Mouse (Mus musculus) MEL (cell line): ENCODE data around the gene Lsm6. TPM values are rescaled to one million over a fixed set of nuclear protein-coding genes. Genes with fewer than 3 reads are reported as not detected.

Experiments used
- DNase-seq: peaks from one replicate; pipeline ENCODE4 v3.0.0; 2011; ENCODE audit warnings: low read depth, low spot score
- H3K27ac ChIP-seq: 2 replicates; pipeline ENCODE4 v1.5.1; 2012; ENCODE audit warnings: low read depth, mild to moderate bottlenecking, control low read depth, low read length, moderate library complexity; ENCODE audit not compliant: control insufficient read depth
- H3K27me3 ChIP-seq, 2 experiments: fragments of 150-350 bp in 1 of 2; sonication (generic) in 1 of 2; 2 replicates each; pipeline ENCODE4 v1.6.1; 2012; ENCODE audit warnings: low read length in 2 of 2, mild to moderate bottlenecking in 2 of 2, improper control_type of control experiment in 1 of 2, moderate library complexity in 1 of 2; ENCODE audit not compliant: insufficient read depth in 2 of 2, control insufficient read depth in 1 of 2
- H3K36me3 ChIP-seq, 2 experiments: 2 replicates each; pipeline ENCODE4 v1.6.1; 2012 to 2014; ENCODE audit warnings: low read length in 2 of 2, improper control_type of control experiment in 1 of 2, inconsistent platforms in 1 of 2, mild to moderate bottlenecking in 1 of 2; ENCODE audit not compliant: insufficient read depth in 2 of 2, control insufficient read depth in 1 of 2
- H3K4me1 ChIP-seq, 2 experiments: fragments of 150-350 bp in 1 of 2; sonication (generic) in 1 of 2; 2 replicates each; pipeline ENCODE4 v1.6.1; 2012; ENCODE audit warnings: low read length in 2 of 2, improper control_type of control experiment in 1 of 2, mild to moderate bottlenecking in 1 of 2; ENCODE audit not compliant: insufficient read depth in 2 of 2, control insufficient read depth in 1 of 2
- H3K4me3 ChIP-seq, 2 experiments: fragments of 150-350 bp in 1 of 2; sonication (generic) in 1 of 2; 2 replicates each; pipeline ENCODE4 v1.5.1; 2012; ENCODE audit warnings: low read depth in 2 of 2, low read length in 2 of 2, mild to moderate bottlenecking in 2 of 2, moderate library complexity in 2 of 2, control low read depth in 1 of 2, improper control_type of control experiment in 1 of 2; ENCODE audit not compliant: control insufficient read depth in 1 of 2, insufficient read depth in 1 of 2
- H3K79me2 ChIP-seq: 2 replicates; pipeline ENCODE4 v1.6.1; 2012; ENCODE audit warnings: mild to moderate bottlenecking, low read length, moderate library complexity; ENCODE audit not compliant: control insufficient read depth, poor library complexity, insufficient read depth
- H3K9ac ChIP-seq: 2 replicates; pipeline ENCODE4 v1.6.1; 2012; ENCODE audit warnings: low read depth, mild to moderate bottlenecking, control low read depth, low read length, moderate library complexity; ENCODE audit not compliant: control insufficient read depth, poor library complexity, severe bottlenecking
- H3K9me3 ChIP-seq: fragments of 150-350 bp; sonication (generic); replicated peaks from 2 replicates; pipeline ENCODE4 v1.6.1; 2012; ENCODE audit warnings: mild to moderate bottlenecking, low read length, improper control_type of control experiment, moderate library complexity; ENCODE audit not compliant: insufficient read depth
- BHLHE40 ChIP-seq: IDR thresholded peaks from 2 replicates; pipeline ENCODE4 v1.6.1; 2012; ENCODE audit warnings: low read depth, mild to moderate bottlenecking, inconsistent platforms, low read length, improper control_type of control experiment, borderline replicate concordance
- CHD2 ChIP-seq: IDR thresholded peaks from 2 replicates; pipeline ENCODE4 v1.6.1; 2011; ENCODE audit warnings: low read length, improper control_type of control experiment
- CTCF ChIP-seq, 3 experiments: IDR thresholded peaks in 2 of 3; conservative IDR thresholded peaks in 1 of 3; 2 replicates each; pipeline ENCODE4 v1.5.1; 2011 to 2012; ENCODE audit warnings: low read length in 3 of 3, low read depth in 2 of 3, mild to moderate bottlenecking in 2 of 3, improper control_type of control experiment in 1 of 3, inconsistent platforms in 1 of 3, mixed read lengths in 1 of 3, moderate library complexity in 1 of 3; ENCODE audit not compliant: control insufficient read depth in 1 of 3, insufficient read depth in 1 of 3, poor library complexity in 1 of 3, severe bottlenecking in 1 of 3
- E2F4 ChIP-seq: IDR thresholded peaks from 2 replicates; pipeline ENCODE4 v1.6.1; 2011; ENCODE audit warnings: low read depth, low read length, improper control_type of control experiment, borderline replicate concordance
- ETS1 ChIP-seq: IDR thresholded peaks from 2 replicates; pipeline ENCODE4 v1.6.1; 2012; ENCODE audit warnings: low read depth, mild to moderate bottlenecking, inconsistent platforms, low read length, improper control_type of control experiment, moderate library complexity
- GATA1 ChIP-seq: IDR thresholded peaks from 2 replicates; pipeline ENCODE4 v1.6.1; 2011; ENCODE audit warnings: low read depth, low read length, improper control_type of control experiment
- HCFC1 ChIP-seq: IDR thresholded peaks from 2 replicates; pipeline ENCODE4 v1.6.1; 2012; ENCODE audit warnings: low read depth, mild to moderate bottlenecking, inconsistent platforms, low read length, improper control_type of control experiment, moderate library complexity
- MAZ ChIP-seq: IDR thresholded peaks from 2 replicates; pipeline ENCODE4 v1.6.1; 2012; ENCODE audit warnings: low read depth, mild to moderate bottlenecking, inconsistent platforms, low read length, improper control_type of control experiment
- MXI1 ChIP-seq: IDR thresholded peaks from 2 replicates; pipeline ENCODE4 v1.6.1; 2011; ENCODE audit warnings: mild to moderate bottlenecking, low read depth, low read length, improper control_type of control experiment
- MYB ChIP-seq: IDR thresholded peaks from 2 replicates; pipeline ENCODE4 v1.6.1; 2011; ENCODE audit warnings: mild to moderate bottlenecking, low read depth, low read length, improper control_type of control experiment
- MYC ChIP-seq: IDR thresholded peaks from 2 replicates; pipeline ENCODE4 v1.6.1; 2011; ENCODE audit warnings: low read depth, mild to moderate bottlenecking, low read length, improper control_type of control experiment, moderate library complexity
- NRF1 ChIP-seq: IDR thresholded peaks from 2 replicates; pipeline ENCODE4 v1.6.1; 2014; ENCODE audit warnings: low read depth, mild to moderate bottlenecking, inconsistent platforms, low read length, improper control_type of control experiment, moderate library complexity; ENCODE audit not compliant: poor library complexity, insufficient read depth, severe bottlenecking
- POLR2AphosphoS2 ChIP-seq: IDR thresholded peaks from 2 replicates; pipeline ENCODE4 v1.6.1; 2011; ENCODE audit warnings: low read length, improper control_type of control experiment
- POLR2AphosphoS5 ChIP-seq: IDR thresholded peaks from 2 replicates; pipeline ENCODE4 v1.6.1; 2012; ENCODE audit warnings: low read depth, borderline replicate concordance, mild to moderate bottlenecking, inconsistent platforms, low read length, moderate library complexity, mixed read lengths
- RAD21 ChIP-seq: IDR thresholded peaks from 2 replicates; pipeline ENCODE4 v1.6.1; 2011; ENCODE audit warnings: mild to moderate bottlenecking, low read depth, low read length, improper control_type of control experiment
- RCOR1 ChIP-seq: IDR thresholded peaks from 2 replicates; pipeline ENCODE4 v1.6.1; 2012; ENCODE audit warnings: low read depth, mild to moderate bottlenecking, inconsistent platforms, low read length, improper control_type of control experiment
- TCF12 ChIP-seq: IDR thresholded peaks from 2 replicates; pipeline ENCODE4 v1.6.1; 2014; ENCODE audit warnings: low read depth, mild to moderate bottlenecking, inconsistent platforms, low read length, improper control_type of control experiment, moderate library complexity
- UBTF ChIP-seq: IDR thresholded peaks from 2 replicates; pipeline ENCODE4 v1.6.1; 2012; ENCODE audit warnings: low read depth, mild to moderate bottlenecking, inconsistent platforms, low read length, improper control_type of control experiment, moderate library complexity, borderline replicate concordance; ENCODE audit not compliant: insufficient read depth
- USF1 ChIP-seq: IDR thresholded peaks from 2 replicates; pipeline ENCODE4 v1.6.1; 2014; ENCODE audit warnings: low read depth, mild to moderate bottlenecking, inconsistent platforms, low read length, improper control_type of control experiment, moderate library complexity
- USF2 ChIP-seq, 2 experiments: IDR thresholded peaks; 2 replicates each; pipeline ENCODE4 v1.6.1; 2011 to 2012; ENCODE audit warnings: improper control_type of control experiment in 2 of 2, low read length in 2 of 2, borderline replicate concordance in 1 of 2, inconsistent platforms in 1 of 2, low read depth in 1 of 2, mild to moderate bottlenecking in 1 of 2; ENCODE audit not compliant: insufficient read depth in 1 of 2
- ZC3H11A ChIP-seq: IDR thresholded peaks from 2 replicates; pipeline ENCODE4 v1.6.1; 2012; ENCODE audit warnings: low read depth, mild to moderate bottlenecking, inconsistent platforms, low read length, improper control_type of control experiment
- ZKSCAN1 ChIP-seq: IDR thresholded peaks from 2 replicates; pipeline ENCODE4 v1.6.1; 2012; ENCODE audit warnings: low read depth, mild to moderate bottlenecking, inconsistent platforms, low read length, improper control_type of control experiment, moderate library complexity
- ZNF384 ChIP-seq: IDR thresholded peaks from 2 replicates; pipeline ENCODE4 v1.6.1; 2012; ENCODE audit warnings: low read depth, mild to moderate bottlenecking, inconsistent platforms, low read length, improper control_type of control experiment
- polyA plus RNA-seq, 2 experiments: library from polyadenylated mRNA; stranded (reverse) in 1 of 2; unstranded in 1 of 2; fragments of >175 nt in 1 of 2; fragments of >200 nt in 1 of 2; gene quantifications; 2 replicates each; pipeline versions ENCODE4 v1.2.1 to v1.2.4; 2012; ENCODE audit warnings: low replicate concordance in 2 of 2, low read depth in 1 of 2; ENCODE audit not compliant: insufficient read length in 2 of 2, insufficient read depth in 1 of 2, missing spikeins in 1 of 2
- total RNA-seq: library from RNA; depleted of rRNA; stranded (reverse); fragments of 300-350 nt; gene quantifications from 2 replicates; pipeline ENCODE4 v1.2.3, GENCODE M21; 2012

The Lsm6 gene
- total and polyA plus RNA-seq, 3 experiments, result 109 to 172 TPM; not detected in 1

DNA sequence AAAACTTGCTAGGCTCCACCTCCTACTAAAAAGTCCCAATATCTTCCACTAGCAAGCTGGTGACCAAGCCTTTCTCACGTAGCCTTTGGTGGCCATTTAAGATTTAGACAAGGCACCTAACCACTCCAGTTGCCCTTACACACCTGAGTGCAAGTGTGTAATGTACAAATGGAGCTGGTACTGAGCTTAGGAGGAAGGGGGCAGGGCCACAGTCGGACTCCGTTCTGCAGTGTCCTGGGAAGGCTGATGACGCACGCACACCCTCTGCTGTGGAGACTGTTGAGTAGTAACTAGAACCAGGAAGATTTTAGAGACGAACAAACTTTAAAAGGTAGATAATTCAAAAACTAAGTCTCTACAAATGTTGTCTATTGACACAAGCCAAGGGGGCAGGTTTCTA lies 19.7 kb downstream of the Lsm6 start:
- H3K4me3 ChIP-seq, result no peak overlapping the region
- TF ChIP-seq USF2 (IDR thresholded peaks at IDR 0.05; ENCODE audit: borderline replicate concordance in 1 of 2, insufficient read depth in 1 of 2, low read depth in 1 of 2, low read length in 2 of 2), result no peak
- no peak for TF ChIP-seq ZNF384
- no peak for TF ChIP-seq POLR2AphosphoS2
- no peak for TF ChIP-seq TCF12
- TF ChIP-seq E2F4, result no peak
- no peak for TF ChIP-seq RAD21
- no peak for TF ChIP-seq MYB
- TF ChIP-seq MXI1, result no peak
- TF ChIP-seq BHLHE40, result no peak
- TF ChIP-seq, all 39 proteins: peak for 0
- Histone ChIP-seq H3K79me2 (no peaks in the 10 kb centered on the region), H3K36me3 (no peaks in the 10 kb centered on the region; a peak in 1 of 4 replicates), H3K27ac (no peak overlapping the region), H3K9ac (no peak overlapping the region), H3K4me1 (no peaks in the 10 kb centered on the region), H3K9me3 (no peaks in the 10 kb centered on the region), H3K27me3 (no peaks in the 10 kb centered on the region)
- no peak for DNase-seq

DNA sequence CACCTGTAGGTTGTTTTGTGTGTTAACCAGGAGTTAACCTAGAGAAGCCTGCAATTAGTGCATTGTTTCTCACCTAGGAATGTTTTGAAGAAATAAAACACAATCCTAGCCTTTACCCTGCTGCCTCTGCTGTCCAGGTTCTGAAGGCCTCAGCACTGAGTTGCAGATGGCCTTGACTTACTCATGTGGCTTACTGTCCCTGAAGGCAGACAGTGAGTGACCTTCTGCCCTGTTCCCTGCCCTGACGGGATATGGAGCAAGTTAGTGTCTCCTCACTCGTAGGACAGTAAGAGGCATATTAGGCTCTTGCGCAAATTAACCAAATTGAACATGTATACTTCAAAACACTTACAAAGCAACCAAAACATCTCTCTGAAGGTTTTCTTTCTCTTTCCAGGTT lies 22.3 kb downstream of the Lsm6 start:
- H3K4me1 ChIP-seq, result no peaks in the 10 kb centered on the region
- DNase-seq, result no peak
- no peak overlapping the region for H3K9ac ChIP-seq
- H3K27me3 ChIP-seq, result no peaks in the 10 kb centered on the region
- TF ChIP-seq MXI1 (no peak), GATA1 (no peak), NRF1 (no peak), TCF12 (no peak)
- H3K27ac ChIP-seq, result no peak overlapping the region
- H3K9me3 ChIP-seq, result no peaks in the 10 kb centered on the region
- H3K36me3 ChIP-seq, result no peaks in the 10 kb centered on the region
- no peaks in the 10 kb centered on the region for H3K79me2 ChIP-seq
- H3K4me3 ChIP-seq, result no peak overlapping the region

DNA sequence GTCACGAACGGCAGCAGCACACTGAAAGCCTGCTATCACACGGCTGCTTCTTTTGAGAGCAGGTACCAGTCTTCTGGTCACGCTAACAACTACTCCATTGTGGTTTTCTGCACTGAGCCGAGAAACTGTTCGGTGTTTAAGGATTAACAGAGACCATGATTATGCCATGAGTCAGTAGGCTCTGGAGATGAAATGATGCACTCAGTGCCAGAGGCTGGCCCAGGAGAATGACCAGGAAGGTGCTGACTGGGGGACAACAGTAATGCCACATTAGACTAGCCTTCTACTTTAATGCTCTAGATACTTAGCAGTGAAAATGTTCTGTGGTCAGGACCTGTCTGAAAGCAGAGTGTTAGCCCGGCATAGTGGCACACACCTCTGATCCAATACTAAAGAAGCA lies 23.0 kb downstream of the Lsm6 start:
- no peak overlapping the region for H3K27ac ChIP-seq
- no peaks in the 10 kb centered on the region for H3K27me3 ChIP-seq
- no peaks in the 10 kb centered on the region for H3K79me2 ChIP-seq
- H3K4me1 ChIP-seq, result no peaks in the 10 kb centered on the region
- H3K9ac ChIP-seq, result no peak overlapping the region
- no peak overlapping the region for H3K4me3 ChIP-seq
- no peaks in the 10 kb centered on the region for H3K36me3 ChIP-seq
- no peak for DNase-seq
- H3K9me3 ChIP-seq, result no peaks in the 10 kb centered on the region
- TF ChIP-seq MYC (no peak), MAZ (no peak), ZKSCAN1 (no peak), BHLHE40 (no peak), ZC3H11A (no peak), RAD21 (no peak), CHD2 (no peak), USF1 (no peak), RCOR1 (no peak), HCFC1 (no peak), UBTF (no peak), POLR2AphosphoS5 (no peak), CTCF (IDR thresholded peaks at IDR 0.05 in 2 of 3, conservative IDR thresholded peaks at IDR 0.05 in 1 of 3; ENCODE audit: control insufficient read depth in 1 of 3, insufficient read depth in 1 of 3, low read depth in 2 of 3, low read length in 3 of 3, poor library complexity in 1 of 3, severe bottlenecking in 1 of 3) (no peak), ETS1 (no peak), TCF12 (no peak)
